Mouse (Mus musculus) MEL (cell line): ENCODE measurements around the gene Scpep1. TPM values are rescaled to one million over a fixed set of nuclear protein-coding genes. Genes with fewer than 3 reads are reported as not detected.

Experiments
- DNase-seq: peaks from one replicate; pipeline ENCODE4 v3.0.0; 2011; ENCODE audit warnings: low read depth, low spot score
- H3K27ac ChIP-seq: 2 replicates; pipeline ENCODE4 v1.5.1; 2012; ENCODE audit warnings: low read depth, mild to moderate bottlenecking, control low read depth, low read length, moderate library complexity; ENCODE audit not compliant: control insufficient read depth
- H3K27me3 ChIP-seq, 2 experiments: fragments of 150-350 bp in 1 of 2; sonication (generic) in 1 of 2; 2 replicates each; pipeline ENCODE4 v1.6.1; 2012; ENCODE audit warnings: low read length in 2 of 2, mild to moderate bottlenecking in 2 of 2, improper control_type of control experiment in 1 of 2, moderate library complexity in 1 of 2; ENCODE audit not compliant: insufficient read depth in 2 of 2, control insufficient read depth in 1 of 2
- H3K36me3 ChIP-seq, 2 experiments: 2 replicates each; pipeline ENCODE4 v1.6.1; 2012 to 2014; ENCODE audit warnings: low read length in 2 of 2, improper control_type of control experiment in 1 of 2, inconsistent platforms in 1 of 2, mild to moderate bottlenecking in 1 of 2; ENCODE audit not compliant: insufficient read depth in 2 of 2, control insufficient read depth in 1 of 2
- H3K4me1 ChIP-seq, 2 experiments: fragments of 150-350 bp in 1 of 2; sonication (generic) in 1 of 2; 2 replicates each; pipeline ENCODE4 v1.6.1; 2012; ENCODE audit warnings: low read length in 2 of 2, improper control_type of control experiment in 1 of 2, mild to moderate bottlenecking in 1 of 2; ENCODE audit not compliant: insufficient read depth in 2 of 2, control insufficient read depth in 1 of 2
- H3K4me3 ChIP-seq, 2 experiments: fragments of 150-350 bp in 1 of 2; sonication (generic) in 1 of 2; 2 replicates each; pipeline ENCODE4 v1.5.1; 2012; ENCODE audit warnings: low read depth in 2 of 2, low read length in 2 of 2, mild to moderate bottlenecking in 2 of 2, moderate library complexity in 2 of 2, control low read depth in 1 of 2, improper control_type of control experiment in 1 of 2; ENCODE audit not compliant: control insufficient read depth in 1 of 2, insufficient read depth in 1 of 2
- H3K79me2 ChIP-seq: 2 replicates; pipeline ENCODE4 v1.6.1; 2012; ENCODE audit warnings: mild to moderate bottlenecking, low read length, moderate library complexity; ENCODE audit not compliant: control insufficient read depth, poor library complexity, insufficient read depth
- H3K9ac ChIP-seq: 2 replicates; pipeline ENCODE4 v1.6.1; 2012; ENCODE audit warnings: low read depth, mild to moderate bottlenecking, control low read depth, low read length, moderate library complexity; ENCODE audit not compliant: control insufficient read depth, poor library complexity, severe bottlenecking
- H3K9me3 ChIP-seq: fragments of 150-350 bp; sonication (generic); replicated peaks from 2 replicates; pipeline ENCODE4 v1.6.1; 2012; ENCODE audit warnings: mild to moderate bottlenecking, low read length, improper control_type of control experiment, moderate library complexity; ENCODE audit not compliant: insufficient read depth
- BHLHE40 ChIP-seq: IDR thresholded peaks from 2 replicates; pipeline ENCODE4 v1.6.1; 2012; ENCODE audit warnings: low read depth, mild to moderate bottlenecking, inconsistent platforms, low read length, improper control_type of control experiment, borderline replicate concordance
- CHD1 ChIP-seq: IDR thresholded peaks from 2 replicates; pipeline ENCODE4 v1.6.1; 2012; ENCODE audit warnings: low read depth, mild to moderate bottlenecking, inconsistent platforms, low read length, improper control_type of control experiment
- CHD2 ChIP-seq: IDR thresholded peaks from 2 replicates; pipeline ENCODE4 v1.6.1; 2011; ENCODE audit warnings: low read length, improper control_type of control experiment
- E2F4 ChIP-seq: IDR thresholded peaks from 2 replicates; pipeline ENCODE4 v1.6.1; 2011; ENCODE audit warnings: low read depth, low read length, improper control_type of control experiment, borderline replicate concordance
- EP300 ChIP-seq, 2 experiments: IDR thresholded peaks; 2 replicates each; pipeline ENCODE4 v1.6.1; 2011; ENCODE audit warnings: improper control_type of control experiment in 2 of 2, low read length in 2 of 2, low read depth in 1 of 2, mild to moderate bottlenecking in 1 of 2
- GATA1 ChIP-seq: IDR thresholded peaks from 2 replicates; pipeline ENCODE4 v1.6.1; 2011; ENCODE audit warnings: low read depth, low read length, improper control_type of control experiment
- JUND ChIP-seq: IDR thresholded peaks from 2 replicates; pipeline ENCODE4 v1.6.1; 2011; ENCODE audit warnings: low read depth, mild to moderate bottlenecking, improper control_type of control experiment, low read length
- MAZ ChIP-seq: IDR thresholded peaks from 2 replicates; pipeline ENCODE4 v1.6.1; 2012; ENCODE audit warnings: low read depth, mild to moderate bottlenecking, inconsistent platforms, low read length, improper control_type of control experiment
- MEF2A ChIP-seq: IDR thresholded peaks from 2 replicates; pipeline ENCODE4 v1.6.1; 2014; ENCODE audit warnings: low read depth, mild to moderate bottlenecking, inconsistent platforms, low read length, improper control_type of control experiment; ENCODE audit not compliant: poor library complexity, insufficient replicate concordance, severe bottlenecking; ENCODE audit errors: extremely low read depth
- NRF1 ChIP-seq: IDR thresholded peaks from 2 replicates; pipeline ENCODE4 v1.6.1; 2014; ENCODE audit warnings: low read depth, mild to moderate bottlenecking, inconsistent platforms, low read length, improper control_type of control experiment, moderate library complexity; ENCODE audit not compliant: poor library complexity, insufficient read depth, severe bottlenecking
- POLR2AphosphoS5 ChIP-seq: IDR thresholded peaks from 2 replicates; pipeline ENCODE4 v1.6.1; 2012; ENCODE audit warnings: low read depth, borderline replicate concordance, mild to moderate bottlenecking, inconsistent platforms, low read length, moderate library complexity, mixed read lengths
- RAD21 ChIP-seq: IDR thresholded peaks from 2 replicates; pipeline ENCODE4 v1.6.1; 2011; ENCODE audit warnings: mild to moderate bottlenecking, low read depth, low read length, improper control_type of control experiment
- SMC3 ChIP-seq: IDR thresholded peaks from 2 replicates; pipeline ENCODE4 v1.6.1; 2011; ENCODE audit warnings: low read depth, low read length, improper control_type of control experiment
- USF1 ChIP-seq: IDR thresholded peaks from 2 replicates; pipeline ENCODE4 v1.6.1; 2014; ENCODE audit warnings: low read depth, mild to moderate bottlenecking, inconsistent platforms, low read length, improper control_type of control experiment, moderate library complexity
- USF2 ChIP-seq, 2 experiments: IDR thresholded peaks; 2 replicates each; pipeline ENCODE4 v1.6.1; 2011 to 2012; ENCODE audit warnings: improper control_type of control experiment in 2 of 2, low read length in 2 of 2, borderline replicate concordance in 1 of 2, inconsistent platforms in 1 of 2, low read depth in 1 of 2, mild to moderate bottlenecking in 1 of 2; ENCODE audit not compliant: insufficient read depth in 1 of 2
- ZMIZ1 ChIP-seq: IDR thresholded peaks from 2 replicates; pipeline ENCODE4 v1.6.1; 2012; ENCODE audit warnings: low read depth, mild to moderate bottlenecking, inconsistent platforms, low read length, improper control_type of control experiment, moderate library complexity
- polyA plus RNA-seq, 2 experiments: library from polyadenylated mRNA; stranded (reverse) in 1 of 2; unstranded in 1 of 2; fragments of >175 nt in 1 of 2; fragments of >200 nt in 1 of 2; gene quantifications; 2 replicates each; pipeline versions ENCODE4 v1.2.1 to v1.2.4; 2012; ENCODE audit warnings: low replicate concordance in 2 of 2, low read depth in 1 of 2; ENCODE audit not compliant: insufficient read length in 2 of 2, insufficient read depth in 1 of 2, missing spikeins in 1 of 2
- total RNA-seq: library from RNA; depleted of rRNA; stranded (reverse); fragments of 300-350 nt; gene quantifications from 2 replicates; pipeline ENCODE4 v1.2.3, GENCODE M21; 2012

The Scpep1 gene
- total and polyA plus RNA-seq, 3 experiments: 7.9 to 15.6 TPM; not detected in 1

- TF ChIP-seq BHLHE40 (no peak), MAZ (no peak), RAD21 (no peak), CHD2 (no peak), CHD1 (no peak), JUND (no peak), EP300 (IDR thresholded peaks at IDR 0.05; ENCODE audit: low read depth in 1 of 2, low read length in 2 of 2) (no peak), ZMIZ1 (no peak), SMC3 (no peak), USF1 (no peak), MEF2A (no peak), E2F4 (no peak)
- H3K9me3 ChIP-seq: no peaks in the 10 kb centered on the region
- H3K79me2 ChIP-seq: no peaks in the 10 kb centered on the region
- peak; percentile 54 for DNase-seq
- H3K4me1 ChIP-seq: peaks cover 0 to 8% of the 10 kb centered on the region in 2 experiments
- no peak overlapping the region for H3K4me3 ChIP-seq
- no peak overlapping the region for H3K9ac ChIP-seq
- H3K27ac ChIP-seq: no peak overlapping the region
- peaks cover 0 to 6% of the 10 kb centered on the region in 2 experiments; a peak in 2 of 4 replicates for H3K27me3 ChIP-seq
- H3K36me3 ChIP-seq: no peaks in the 10 kb centered on the region
These were observed 51.2 kb downstream of the Scpep1 start for GRCm38 (mm10) chr11:88904080-88904479.

GRCm38 (mm10) chr11:88902762-88903161 is 52.5 kb downstream of the Scpep1 start:
- TF ChIP-seq CHD2: no peak
- no peak for TF ChIP-seq USF2 (IDR thresholded peaks at IDR 0.05; ENCODE audit: borderline replicate concordance in 1 of 2, insufficient read depth in 1 of 2, low read depth in 1 of 2, low read length in 2 of 2)
- TF ChIP-seq POLR2AphosphoS5: no peak
- TF ChIP-seq GATA1: no peak
- TF ChIP-seq ZMIZ1: no peak
- TF ChIP-seq NRF1: no peak
- Histone ChIP-seq H3K9ac (no peak overlapping the region), H3K4me1 (peaks cover 0 to 4% of the 10 kb centered on the region in 2 experiments; a peak in 3 of 4 replicates), H3K27ac (no peak overlapping the region), H3K27me3 (peaks cover 0 to 6% of the 10 kb centered on the region in 2 experiments; a peak in 2 of 4 replicates), H3K4me3 (no peak overlapping the region), H3K9me3 (no peaks in the 10 kb centered on the region), H3K79me2 (no peaks in the 10 kb centered on the region), H3K36me3 (no peaks in the 10 kb centered on the region)
- DNase-seq: no peak
